Mouse (Mus musculus) adrenal gland, postnatal 14 days (tissue): ENCODE data around the gene Gm340. TPM values are rescaled to one million over a fixed set of nuclear protein-coding genes. Genes with fewer than 3 reads are reported as not detected.

Experiments used
- DNase-seq: peaks from one replicate; pipeline ENCODE4 v3.0.0; 2021; ENCODE audit warnings: mixed read lengths
- microRNA-seq, 2 experiments: library from miRNA; unstranded; fragments of <30 nt; microRNA quantifications; one replicate each; pipeline ENCODE4 v1.2.0; 2021
- total RNA-seq: library from RNA; stranded (reverse); gene quantifications from 2 replicates; pipeline ENCODE4 v1.2.3, GENCODE M21; 2021

Gene Gm340
- total RNA-seq, 1 experiment from 2014 or later, result 12.0 TPM

GRCm38 (mm10) chr19:41613325-41614087, 31.3 kb downstream of the Gm340 start:
- DNase-seq, result no peak

- DNase-seq, result peak; percentile 39
Measured at GRCm38 (mm10) chr19:41615606-41616224, 33.5 kb downstream of the Gm340 start.

- DNase-seq, result no peak
Measured at GRCm38 (mm10) chr19:41616274-41616673, 34.1 kb downstream of the Gm340 start.

GRCm38 (mm10) chr19:41617102-41617501, 34.9 kb downstream of the Gm340 start:
- DNase-seq, result no peak

GRCm38 (mm10) chr19:41618153-41618657, 36.0 kb downstream of the Gm340 start:
- no peak for DNase-seq

GRCm38 (mm10) chr19:41618771-41619385, 36.7 kb downstream of the Gm340 start:
- DNase-seq, result peak; percentile 47

- no peak for DNase-seq
Measured at GRCm38 (mm10) chr19:41620366-41621092, 38.4 kb downstream of the Gm340 start.

GRCm38 (mm10) chr19:41628970-41629369, 46.8 kb downstream of the Gm340 start:
- DNase-seq, result no peak

GRCm38 (mm10) chr19:41629532-41629931, 47.4 kb downstream of the Gm340 start:
- DNase-seq, result peak; percentile 54

GRCm38 (mm10) chr19:41634099-41634498, 51.9 kb downstream of the Gm340 start:
- DNase-seq, result no peak

- no peak for DNase-seq
Measured at GRCm38 (mm10) chr19:41634999-41635398, 52.8 kb downstream of the Gm340 start.

Small RNA genes within 50 kb of the gene (microRNA-seq; reads per million reads assigned to microRNA genes)
- gene Mir8091, result 0 to 0.43 reads per million in 2 experiments

Other genes with a start within 250 kb of the Gm340 start
- 8.4 and 9.3 TPM in 2 replicates for gene Pik3ap1, start 197.3 kb upstream of the Gm340 start, total RNA-seq
- 16.6 and 17.7 TPM in 2 replicates for gene Lcor, start 99.7 kb upstream of the Gm340 start, total RNA-seq
- 6.5 and 7.2 TPM in 2 replicates for gene Slit1, start 161.3 kb downstream of the Gm340 start, total RNA-seq
- 7.2 and 7.9 TPM in 2 replicates for gene Arhgap19, start 219.7 kb downstream of the Gm340 start, total RNA-seq
- 7.5 and 10.7 TPM in 2 replicates for gene Frat1, start 247.6 kb downstream of the Gm340 start, total RNA-seq